Mouse (Mus musculus): ENCODE results near the gene Cylc1. TPM values are rescaled to one million over a fixed set of nuclear protein-coding genes. Genes with fewer than 3 reads are reported as not detected.

Gene Cylc1
- total RNA-seq (2023): not detected

DNA sequence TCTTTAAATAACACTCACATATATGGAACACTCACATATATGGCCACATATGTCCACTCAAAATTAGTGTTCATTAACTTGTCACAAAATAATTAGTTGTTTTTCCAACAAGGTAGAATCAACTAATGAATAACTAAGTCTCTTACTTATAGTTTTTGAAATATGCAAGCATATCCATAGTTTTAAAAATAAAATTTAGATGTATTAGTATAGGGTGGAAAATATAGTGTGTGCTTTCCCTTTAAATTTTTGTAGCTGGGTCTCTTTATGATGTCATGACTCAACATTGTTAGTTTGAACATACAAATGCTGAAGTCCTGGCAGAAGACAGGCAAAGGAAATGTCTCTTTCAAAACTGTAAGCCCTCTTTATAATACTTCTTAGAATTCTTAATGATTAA is at the start of gene Cylc1:
TSS of gene Cylc1 (plus strand) at position 301 of the 400 bp plus-strand sequence.

DNA sequence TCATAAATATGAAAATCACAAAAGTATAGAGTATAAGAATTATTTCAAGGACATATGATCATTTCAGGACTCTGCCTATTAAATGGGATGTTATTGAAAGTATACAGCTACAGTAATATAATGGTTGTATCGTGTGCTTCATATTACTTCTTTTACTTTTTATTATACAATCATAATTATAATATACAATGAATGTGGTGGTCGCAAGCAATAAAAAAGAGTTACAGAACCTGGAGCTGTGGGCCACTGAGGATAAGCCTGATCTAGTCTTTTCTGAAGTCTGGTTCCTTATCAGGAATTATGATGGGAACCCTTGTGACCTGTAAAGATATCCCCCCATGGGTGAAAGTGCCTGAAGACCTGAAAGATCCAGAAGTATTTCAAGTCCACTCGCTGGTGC is 57.8 kb downstream of the Cylc1 start, which contains the start of gene Gm10112:
TSS of gene Gm10112 (plus strand) at position 301 of the 400 bp plus-strand sequence.

Other genes starting within 250 kb of the Cylc1 start
- not detected for gene Gm10112, start 57.9 kb downstream of the Cylc1 start, total RNA-seq (2023)

All from T-cell, adult 66 days (primary cell).